Mouse (Mus musculus) megakaryocyte, embryonic 14.5 days (primary cell): ENCODE measurements around the gene Bmp8a.

Source experiments
- FLI1 ChIP-seq: IDR thresholded peaks from 2 replicates; pipeline ENCODE4 v1.6.1; 2012; ENCODE audit warnings: low read length, inconsistent platforms, mixed read lengths
- GATA1 ChIP-seq: IDR thresholded peaks from 3 replicates; pipeline ENCODE4 v1.6.1; 2012; ENCODE audit warnings: mixed read lengths, low read length, inconsistent platforms, borderline replicate concordance

DNA sequence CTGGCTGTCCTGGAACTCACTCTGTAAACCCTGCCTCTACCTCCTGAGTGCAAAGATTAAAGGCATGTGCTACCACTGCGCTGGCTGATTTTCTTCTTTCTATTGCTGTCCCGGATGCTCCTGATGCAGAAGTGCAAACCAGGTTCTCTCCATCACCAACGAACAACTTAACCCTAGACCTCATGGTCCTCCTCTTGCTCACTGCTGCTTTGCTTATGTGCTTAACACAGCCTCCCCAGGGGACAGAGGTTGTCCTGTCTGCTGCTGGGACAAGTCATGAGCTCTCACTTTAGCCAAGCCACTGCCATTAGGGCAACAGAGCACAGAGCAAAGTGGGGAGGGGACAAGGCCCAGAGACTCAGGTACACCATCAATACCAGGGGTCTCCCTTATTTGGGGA, 28.6 kb downstream of the Bmp8a start:
- no peak for TF ChIP-seq GATA1
- no peak for TF ChIP-seq FLI1
